Mouse (Mus musculus) MEL (cell line): Measurements from ENCODE around the gene Nmrk2. TPM values are rescaled to one million over a fixed set of nuclear protein-coding genes. Genes with fewer than 3 reads are reported as not detected.

Experiments
- DNase-seq: peaks from one replicate; pipeline ENCODE4 v3.0.0; 2011; ENCODE audit warnings: low read depth, low spot score
- H3K27ac ChIP-seq: 2 replicates; pipeline ENCODE4 v1.5.1; 2012; ENCODE audit warnings: low read depth, mild to moderate bottlenecking, control low read depth, low read length, moderate library complexity; ENCODE audit not compliant: control insufficient read depth
- H3K27me3 ChIP-seq, 2 experiments: fragments of 150-350 bp in 1 of 2; sonication (generic) in 1 of 2; 2 replicates each; pipeline ENCODE4 v1.6.1; 2012; ENCODE audit warnings: low read length in 2 of 2, mild to moderate bottlenecking in 2 of 2, improper control_type of control experiment in 1 of 2, moderate library complexity in 1 of 2; ENCODE audit not compliant: insufficient read depth in 2 of 2, control insufficient read depth in 1 of 2
- H3K36me3 ChIP-seq, 2 experiments: 2 replicates each; pipeline ENCODE4 v1.6.1; 2012 to 2014; ENCODE audit warnings: low read length in 2 of 2, improper control_type of control experiment in 1 of 2, inconsistent platforms in 1 of 2, mild to moderate bottlenecking in 1 of 2; ENCODE audit not compliant: insufficient read depth in 2 of 2, control insufficient read depth in 1 of 2
- H3K4me1 ChIP-seq, 2 experiments: fragments of 150-350 bp in 1 of 2; sonication (generic) in 1 of 2; 2 replicates each; pipeline ENCODE4 v1.6.1; 2012; ENCODE audit warnings: low read length in 2 of 2, improper control_type of control experiment in 1 of 2, mild to moderate bottlenecking in 1 of 2; ENCODE audit not compliant: insufficient read depth in 2 of 2, control insufficient read depth in 1 of 2
- H3K4me3 ChIP-seq, 2 experiments: fragments of 150-350 bp in 1 of 2; sonication (generic) in 1 of 2; 2 replicates each; pipeline ENCODE4 v1.5.1; 2012; ENCODE audit warnings: low read depth in 2 of 2, low read length in 2 of 2, mild to moderate bottlenecking in 2 of 2, moderate library complexity in 2 of 2, control low read depth in 1 of 2, improper control_type of control experiment in 1 of 2; ENCODE audit not compliant: control insufficient read depth in 1 of 2, insufficient read depth in 1 of 2
- H3K79me2 ChIP-seq: 2 replicates; pipeline ENCODE4 v1.6.1; 2012; ENCODE audit warnings: mild to moderate bottlenecking, low read length, moderate library complexity; ENCODE audit not compliant: control insufficient read depth, poor library complexity, insufficient read depth
- H3K9ac ChIP-seq: 2 replicates; pipeline ENCODE4 v1.6.1; 2012; ENCODE audit warnings: low read depth, mild to moderate bottlenecking, control low read depth, low read length, moderate library complexity; ENCODE audit not compliant: control insufficient read depth, poor library complexity, severe bottlenecking
- H3K9me3 ChIP-seq: fragments of 150-350 bp; sonication (generic); replicated peaks from 2 replicates; pipeline ENCODE4 v1.6.1; 2012; ENCODE audit warnings: mild to moderate bottlenecking, low read length, improper control_type of control experiment, moderate library complexity; ENCODE audit not compliant: insufficient read depth
- BHLHE40 ChIP-seq: IDR thresholded peaks from 2 replicates; pipeline ENCODE4 v1.6.1; 2012; ENCODE audit warnings: low read depth, mild to moderate bottlenecking, inconsistent platforms, low read length, improper control_type of control experiment, borderline replicate concordance
- CHD1 ChIP-seq: IDR thresholded peaks from 2 replicates; pipeline ENCODE4 v1.6.1; 2012; ENCODE audit warnings: low read depth, mild to moderate bottlenecking, inconsistent platforms, low read length, improper control_type of control experiment
- E2F4 ChIP-seq: IDR thresholded peaks from 2 replicates; pipeline ENCODE4 v1.6.1; 2011; ENCODE audit warnings: low read depth, low read length, improper control_type of control experiment, borderline replicate concordance
- ELF1 ChIP-seq: IDR thresholded peaks from 2 replicates; pipeline ENCODE4 v1.6.1; 2014; ENCODE audit warnings: low read depth, mild to moderate bottlenecking, inconsistent platforms, low read length, improper control_type of control experiment, moderate library complexity
- ETS1 ChIP-seq: IDR thresholded peaks from 2 replicates; pipeline ENCODE4 v1.6.1; 2012; ENCODE audit warnings: low read depth, mild to moderate bottlenecking, inconsistent platforms, low read length, improper control_type of control experiment, moderate library complexity
- HCFC1 ChIP-seq: IDR thresholded peaks from 2 replicates; pipeline ENCODE4 v1.6.1; 2012; ENCODE audit warnings: low read depth, mild to moderate bottlenecking, inconsistent platforms, low read length, improper control_type of control experiment, moderate library complexity
- JUND ChIP-seq: IDR thresholded peaks from 2 replicates; pipeline ENCODE4 v1.6.1; 2011; ENCODE audit warnings: low read depth, mild to moderate bottlenecking, improper control_type of control experiment, low read length
- KAT2A ChIP-seq: conservative IDR thresholded peaks from 2 replicates; pipeline ENCODE4 v1.6.1; 2012; ENCODE audit warnings: low read depth, low read length, improper control_type of control experiment, inconsistent platforms
- MAFK ChIP-seq: IDR thresholded peaks from 2 replicates; pipeline ENCODE4 v1.6.1; 2011; ENCODE audit warnings: low read depth, mild to moderate bottlenecking, low read length, improper control_type of control experiment, borderline replicate concordance
- MXI1 ChIP-seq: IDR thresholded peaks from 2 replicates; pipeline ENCODE4 v1.6.1; 2011; ENCODE audit warnings: mild to moderate bottlenecking, low read depth, low read length, improper control_type of control experiment
- MYB ChIP-seq: IDR thresholded peaks from 2 replicates; pipeline ENCODE4 v1.6.1; 2011; ENCODE audit warnings: mild to moderate bottlenecking, low read depth, low read length, improper control_type of control experiment
- MYC ChIP-seq: IDR thresholded peaks from 2 replicates; pipeline ENCODE4 v1.6.1; 2011; ENCODE audit warnings: low read depth, mild to moderate bottlenecking, low read length, improper control_type of control experiment, moderate library complexity
- NELFE ChIP-seq: IDR thresholded peaks from 2 replicates; pipeline ENCODE4 v1.6.1; 2011; ENCODE audit warnings: low read depth, low read length, improper control_type of control experiment
- NRF1 ChIP-seq: IDR thresholded peaks from 2 replicates; pipeline ENCODE4 v1.6.1; 2014; ENCODE audit warnings: low read depth, mild to moderate bottlenecking, inconsistent platforms, low read length, improper control_type of control experiment, moderate library complexity; ENCODE audit not compliant: poor library complexity, insufficient read depth, severe bottlenecking
- POLR2AphosphoS2 ChIP-seq: IDR thresholded peaks from 2 replicates; pipeline ENCODE4 v1.6.1; 2011; ENCODE audit warnings: low read length, improper control_type of control experiment
- POLR2AphosphoS5 ChIP-seq: IDR thresholded peaks from 2 replicates; pipeline ENCODE4 v1.6.1; 2012; ENCODE audit warnings: low read depth, borderline replicate concordance, mild to moderate bottlenecking, inconsistent platforms, low read length, moderate library complexity, mixed read lengths
- RAD21 ChIP-seq: IDR thresholded peaks from 2 replicates; pipeline ENCODE4 v1.6.1; 2011; ENCODE audit warnings: mild to moderate bottlenecking, low read depth, low read length, improper control_type of control experiment
- SIN3A ChIP-seq: IDR thresholded peaks from 2 replicates; pipeline ENCODE4 v1.6.1; 2012; ENCODE audit warnings: low read length, improper control_type of control experiment, inconsistent platforms
- SMC3 ChIP-seq: IDR thresholded peaks from 2 replicates; pipeline ENCODE4 v1.6.1; 2011; ENCODE audit warnings: low read depth, low read length, improper control_type of control experiment
- TAL1 ChIP-seq: IDR thresholded peaks from 2 replicates; pipeline ENCODE4 v1.6.1; 2012; ENCODE audit warnings: mild to moderate bottlenecking, inconsistent platforms, low read length, moderate library complexity, mixed read lengths
- UBTF ChIP-seq: IDR thresholded peaks from 2 replicates; pipeline ENCODE4 v1.6.1; 2012; ENCODE audit warnings: low read depth, mild to moderate bottlenecking, inconsistent platforms, low read length, improper control_type of control experiment, moderate library complexity, borderline replicate concordance; ENCODE audit not compliant: insufficient read depth
- USF1 ChIP-seq: IDR thresholded peaks from 2 replicates; pipeline ENCODE4 v1.6.1; 2014; ENCODE audit warnings: low read depth, mild to moderate bottlenecking, inconsistent platforms, low read length, improper control_type of control experiment, moderate library complexity
- USF2 ChIP-seq, 2 experiments: IDR thresholded peaks; 2 replicates each; pipeline ENCODE4 v1.6.1; 2011 to 2012; ENCODE audit warnings: improper control_type of control experiment in 2 of 2, low read length in 2 of 2, borderline replicate concordance in 1 of 2, inconsistent platforms in 1 of 2, low read depth in 1 of 2, mild to moderate bottlenecking in 1 of 2; ENCODE audit not compliant: insufficient read depth in 1 of 2
- ZKSCAN1 ChIP-seq: IDR thresholded peaks from 2 replicates; pipeline ENCODE4 v1.6.1; 2012; ENCODE audit warnings: low read depth, mild to moderate bottlenecking, inconsistent platforms, low read length, improper control_type of control experiment, moderate library complexity
- ZNF384 ChIP-seq: IDR thresholded peaks from 2 replicates; pipeline ENCODE4 v1.6.1; 2012; ENCODE audit warnings: low read depth, mild to moderate bottlenecking, inconsistent platforms, low read length, improper control_type of control experiment
- polyA plus RNA-seq, 2 experiments: library from polyadenylated mRNA; stranded (reverse) in 1 of 2; unstranded in 1 of 2; fragments of >175 nt in 1 of 2; fragments of >200 nt in 1 of 2; gene quantifications; 2 replicates each; pipeline versions ENCODE4 v1.2.1 to v1.2.4; 2012; ENCODE audit warnings: low replicate concordance in 2 of 2, low read depth in 1 of 2; ENCODE audit not compliant: insufficient read length in 2 of 2, insufficient read depth in 1 of 2, missing spikeins in 1 of 2
- total RNA-seq: library from RNA; depleted of rRNA; stranded (reverse); fragments of 300-350 nt; gene quantifications from 2 replicates; pipeline ENCODE4 v1.2.3, GENCODE M21; 2012

The Nmrk2 gene
- total and polyA plus RNA-seq, 3 experiments, result not detected

DNA sequence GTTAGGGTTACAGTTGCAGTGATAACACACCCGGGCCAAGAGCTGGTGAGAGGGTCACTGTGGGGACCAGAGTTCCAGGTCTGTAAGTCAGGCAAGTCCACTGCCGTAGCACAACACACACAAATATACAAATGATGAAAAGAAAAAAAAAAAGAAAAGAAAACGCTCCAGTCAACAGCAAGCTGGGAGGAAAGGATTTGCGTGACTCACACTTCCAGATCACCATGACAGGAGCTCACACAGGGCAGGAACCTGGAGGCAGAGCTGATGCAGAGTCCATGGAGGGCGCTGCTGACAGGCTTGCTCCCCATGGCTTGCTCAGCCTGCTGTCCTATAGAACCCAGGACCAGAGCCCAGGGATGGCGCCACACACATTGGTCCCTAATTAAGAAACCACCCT lies 32.4 kb upstream of the Nmrk2 start:
- Histone ChIP-seq H3K36me3 (peaks cover 0 to 7% of the 10 kb centered on the region in 2 experiments; a peak in 2 of 4 replicates), H3K9ac (no peak overlapping the region), H3K27me3 (peaks cover 0 to 2% of the 10 kb centered on the region in 2 experiments; a peak in 3 of 4 replicates), H3K9me3 (no peaks in the 10 kb centered on the region), H3K79me2 (no peaks in the 10 kb centered on the region), H3K4me1 (peaks cover 0 to 12% of the 10 kb centered on the region in 2 experiments; a peak in 2 of 4 replicates), H3K4me3 (no peak overlapping the region), H3K27ac (no peak overlapping the region)
- TF ChIP-seq SIN3A (no peak), CHD1 (no peak), ETS1 (no peak), USF1 (no peak), JUND (no peak), KAT2A (no peak), SMC3 (no peak), E2F4 (no peak), NRF1 (no peak), RAD21 (no peak), USF2 (IDR thresholded peaks at IDR 0.05; ENCODE audit: borderline replicate concordance in 1 of 2, insufficient read depth in 1 of 2, low read depth in 1 of 2, low read length in 2 of 2) (no peak), MAFK (no peak)
- DNase-seq, result no peak

DNA sequence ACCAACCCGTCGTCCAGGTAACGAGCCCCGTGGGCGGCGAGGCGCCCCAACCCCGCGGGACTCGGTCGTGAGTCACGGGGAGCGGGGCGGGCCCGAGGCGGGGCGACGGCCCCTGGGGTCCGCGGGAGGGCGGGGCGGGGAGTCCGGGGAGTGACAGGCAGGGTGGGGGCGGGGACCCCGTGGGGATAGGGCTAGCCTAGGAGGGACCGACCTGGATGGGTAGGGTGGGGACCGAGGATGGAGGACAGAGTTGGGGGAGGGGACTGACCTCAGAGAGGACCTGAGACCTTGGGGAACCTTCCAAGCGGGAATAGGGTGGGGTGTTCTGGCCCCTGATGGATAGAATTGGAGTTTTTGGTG lies 31.4 kb upstream of the Nmrk2 start:
- Histone ChIP-seq H3K9me3 (no peaks in the 10 kb centered on the region), H3K4me3 (peak overlapping the region; percentile 58 to 79), H3K9ac (peak overlapping the region; percentile 66), H3K4me1 (peaks cover 0 to 12% of the 10 kb centered on the region in 2 experiments; a peak in 2 of 4 replicates), H3K79me2 (no peaks in the 10 kb centered on the region), H3K27ac (0 out of 2 replicates have a peak overlapping the region, but pooled peaks have one; percentile 2), H3K36me3 (peaks cover 0 to 7% of the 10 kb centered on the region in 2 experiments; a peak in 2 of 4 replicates), H3K27me3 (peaks cover 6 to 7% of the 10 kb centered on the region in 2 experiments)
- no peak for DNase-seq
- TF ChIP-seq TAL1, result no peak
- TF ChIP-seq E2F4, result no peak
- no peak for TF ChIP-seq KAT2A
- TF ChIP-seq ELF1, result no peak
- TF ChIP-seq HCFC1, result no peak
- no peak for TF ChIP-seq ZKSCAN1
- no peak for TF ChIP-seq UBTF
- no peak for TF ChIP-seq MYC
- no peak for TF ChIP-seq BHLHE40
- TF ChIP-seq NELFE, result no peak
- TF ChIP-seq ETS1, result no peak
- TF ChIP-seq ZNF384, result no peak
- no peak for TF ChIP-seq SIN3A
- no peak for TF ChIP-seq MYB
- no peak for TF ChIP-seq POLR2AphosphoS5
- TF ChIP-seq POLR2AphosphoS2, result no peak
- TF ChIP-seq JUND, result no peak
- TF ChIP-seq SMC3, result no peak
- TF ChIP-seq MXI1, result no peak
